25 mouse cellular contexts compared by ENCODE assay signal in the genomic region with DNA sequence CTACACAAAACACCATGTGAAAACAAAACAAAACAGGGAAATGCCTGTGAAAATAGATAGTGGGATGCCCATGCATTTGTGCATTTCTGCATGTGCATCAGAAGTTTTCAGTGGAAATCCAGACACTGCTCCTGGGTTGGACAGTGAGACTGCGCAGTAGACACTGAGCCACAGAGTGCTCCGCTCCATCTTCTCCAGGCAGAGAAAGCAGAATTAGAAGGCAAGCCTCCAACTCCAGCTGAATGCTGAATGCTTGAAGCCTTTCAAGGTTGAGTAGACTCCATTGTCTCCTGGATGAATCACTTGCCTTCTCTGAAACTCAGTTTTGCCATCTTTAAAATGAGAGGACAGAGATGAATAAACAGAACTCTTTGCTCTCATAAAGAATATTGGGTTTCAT.
DNase-seq lines count a peak whose midpoint lies in the region; ATAC-seq and TF ChIP-seq lines count a peak whose summit lies in the region.
"Had no signal": no experiment of that assay in that cellular context is flagged by ENCODE, and none has a peak within 500 bp of the region (broad histone marks: within the 10 kb centered on the region; RNA-seq: fewer than 3 reads in every experiment).

No protein-coding gene starts in this region.

- H3K36me3 ChIP-seq in embryonic facial prominence, embryonic 10.5 days (replicated peaks) = no peaks in the 10 kb centered on the region
- H3K36me3 ChIP-seq: embryonic facial prominence, embryonic 13.5 days; embryonic facial prominence, embryonic 15.5 days; forebrain, embryonic 10.5 days; forebrain, embryonic 12.5 days; G1E had no signal

- H3K9me3 ChIP-seq in embryonic facial prominence, embryonic 10.5 days = no peaks in the 10 kb centered on the region
- H3K9me3 ChIP-seq: embryonic facial prominence, embryonic 13.5 days; embryonic facial prominence, embryonic 15.5 days; forebrain, embryonic 10.5 days; forebrain, embryonic 12.5 days had no signal

- H3K4me1 ChIP-seq in cerebellum, adult 2 months (ENCODE audit: control insufficient read depth, insufficient read depth, low read length) = no peaks in the 10 kb centered on the region; the same call in 1 of the 2 replicates
- peaks cover 13% of the 10 kb centered on the region for H3K4me1 ChIP-seq in embryonic facial prominence, embryonic 10.5 days
- H3K4me1 ChIP-seq: embryonic facial prominence, embryonic 13.5 days; embryonic facial prominence, embryonic 15.5 days; forebrain, embryonic 12.5 days had no signal

- DNase-seq in cerebellum, adult 2 months = no peak
- no peak for DNase-seq in frontal cortex, postnatal 25 days (ENCODE audit: low spot score in 2 of 2)
- peak; percentile 47 for DNase-seq in Muller cell, postnatal 12 days (ENCODE audit: inconsistent ontology term)
- no peak for DNase-seq in embryonic facial prominence, embryonic 10.5 days (ENCODE audit: low spot score)
- DNase-seq in urinary bladder, postnatal 14 days (ENCODE audit: low spot score) = no peak
- DNase-seq: adrenal gland, adult 2 months; adrenal gland, postnatal 10 days; adrenal gland, postnatal 25 days; B cell, adult 2 months; cerebellum, adult 11 months; cerebellum, adult 8-10 months; cerebellum, postnatal 10 days; cerebellum, postnatal 25 days had no signal

- no peak for TF ChIP-seq CTCF in cerebellum, adult 2 months (IDR thresholded peaks at IDR 0.05; ENCODE audit: borderline replicate concordance, insufficient read depth, low read depth, low read length)

- H3K4me3 ChIP-seq in cerebellum, adult 2 months (replicated peaks; ENCODE audit: insufficient read depth, low read depth, low read length) = no peak overlapping the region
- H3K4me3 ChIP-seq in embryonic facial prominence, embryonic 10.5 days = no peak overlapping the region
- H3K4me3 ChIP-seq: embryonic facial prominence, embryonic 13.5 days; embryonic facial prominence, embryonic 15.5 days; erythroblast, embryonic 14.5 days; forebrain, embryonic 10.5 days; forebrain, embryonic 12.5 days had no signal

- H3K27ac ChIP-seq in cerebellum, adult 2 months (ENCODE audit: insufficient read depth, low read length) = peak overlapping the region; percentile 2; the same call in 1 of the 2 replicates
- H3K27ac ChIP-seq in embryonic facial prominence, embryonic 10.5 days (replicated peaks) = peak overlapping the region; percentile 24; the same call in 1 of the 2 replicates
- H3K27ac ChIP-seq: embryonic facial prominence, embryonic 13.5 days; embryonic facial prominence, embryonic 15.5 days; forebrain, embryonic 10.5 days; forebrain, embryonic 12.5 days had no signal

- TF ChIP-seq POLR2A in cerebellum, adult 2 months (IDR thresholded peaks at IDR 0.05; ENCODE audit: borderline replicate concordance, insufficient read depth, low read length) = no peak

- H3K27me3 ChIP-seq in cerebellum, adult 2 months (ENCODE audit: control insufficient read depth, insufficient read depth, low read length) = no peaks in the 10 kb centered on the region
- H3K27me3 ChIP-seq in embryonic facial prominence, embryonic 10.5 days (replicated peaks; ENCODE audit: low read depth, poor library complexity, severe bottlenecking) = no peaks in the 10 kb centered on the region
- H3K27me3 ChIP-seq: CH12.LX; embryonic facial prominence, embryonic 13.5 days; embryonic facial prominence, embryonic 15.5 days; forebrain, embryonic 12.5 days had no signal

- no peak for ATAC-seq in cerebellum, adult (ENCODE audit: insufficient number of reproducible peaks, low FRiP score, low TSS enrichment)
- ATAC-seq in frontal cortex, adult (ENCODE audit: low TSS enrichment) = peak; percentile 65; the same call in 1 of the 2 replicates
- ATAC-seq: CD4-positive, CD25-positive, alpha-beta regulatory T cell, adult 4 months; forebrain, embryonic 14.5 days; forebrain, embryonic 16.5 days had no signal

- 79% methylated on average over 2 of the region's 2 CpGs for WGBS in cerebellum, adult 2 months
- 82% methylated on average over 2 of the region's 2 CpGs for WGBS in embryonic facial prominence, embryonic 10.5 days
